Mouse (Mus musculus): ENCODE data around the gene Spg11.
A peak's percentile ranks its signal among the peaks of the same experiment; 100 is the strongest.
"Not testable (repeated sequence)": the region's sequence is repeated elsewhere in the genome, so short reads cannot be mapped to it uniquely, and the experiment has no call there.

The Spg11 gene

GRCm38 (mm10) chr2:122145756-122146155 is 27.6 kb upstream of the Spg11 start:
- DNase-seq (ENCODE audit: low read depth, low spot score) = peak; percentile 61

- DNase-seq (ENCODE audit: low read depth, low spot score) = no peak
Observed at GRCm38 (mm10) chr2:122143111-122143510, 24.9 kb upstream of the Spg11 start.

GRCm38 (mm10) chr2:122141332-122141967 is 23.3 kb upstream of the Spg11 start:
- no peak for DNase-seq (ENCODE audit: low read depth, low spot score)

GRCm38 (mm10) chr2:122140815-122141214 is 22.6 kb upstream of the Spg11 start:
- DNase-seq (ENCODE audit: low read depth, low spot score) = no peak

- no peak for DNase-seq (ENCODE audit: low read depth, low spot score)
Observed at GRCm38 (mm10) chr2:122137839-122138465, 19.8 kb upstream of the Spg11 start.

GRCm38 (mm10) chr2:122132618-122133017 is 14.4 kb upstream of the Spg11 start:
- no peak for DNase-seq (ENCODE audit: low read depth, low spot score)

- DNase-seq (ENCODE audit: low read depth, low spot score) = no peak
Observed at GRCm38 (mm10) chr2:122132078-122132477, 13.9 kb upstream of the Spg11 start.

- no peak for DNase-seq (ENCODE audit: low read depth, low spot score)
Observed at GRCm38 (mm10) chr2:122127635-122128034, 9.4 kb upstream of the Spg11 start.

GRCm38 (mm10) chr2:122126765-122127347 is 8.7 kb upstream of the Spg11 start:
- DNase-seq (ENCODE audit: low read depth, low spot score) = no peak

- DNase-seq (ENCODE audit: low read depth, low spot score) = no peak
Observed at GRCm38 (mm10) chr2:122125680-122126572, 7.7 kb upstream of the Spg11 start.

- DNase-seq (ENCODE audit: low read depth, low spot score) = no peak
Observed at GRCm38 (mm10) chr2:122116888-122117287, 1.3 kb downstream of the Spg11 start.

GRCm38 (mm10) chr2:122109714-122110113 is 8.5 kb downstream of the Spg11 start:
- no peak for DNase-seq (ENCODE audit: low read depth, low spot score)

GRCm38 (mm10) chr2:122108101-122108500 is 10.1 kb downstream of the Spg11 start:
- DNase-seq (ENCODE audit: low read depth, low spot score) = no peak

GRCm38 (mm10) chr2:122102070-122102469 is 16.1 kb downstream of the Spg11 start:
- DNase-seq (ENCODE audit: low read depth, low spot score) = peak; percentile 42

GRCm38 (mm10) chr2:122097686-122098085 is 20.5 kb downstream of the Spg11 start:
- not testable (repeated sequence) for DNase-seq (ENCODE audit: low read depth, low spot score)

- no peak for DNase-seq (ENCODE audit: low read depth, low spot score)
Observed at GRCm38 (mm10) chr2:122093844-122094243, 24.3 kb downstream of the Spg11 start.

GRCm38 (mm10) chr2:122086446-122086845 is 31.7 kb downstream of the Spg11 start:
- DNase-seq (ENCODE audit: low read depth, low spot score) = no peak

GRCm38 (mm10) chr2:122081728-122082456 is 36.3 kb downstream of the Spg11 start:
- no peak for DNase-seq (ENCODE audit: low read depth, low spot score)

- DNase-seq (ENCODE audit: low read depth, low spot score) = peak; percentile 58
Observed at GRCm38 (mm10) chr2:122069922-122070321, 48.3 kb downstream of the Spg11 start.

GRCm38 (mm10) chr2:122069144-122069912 is 48.9 kb downstream of the Spg11 start:
- peak; percentile 13 for DNase-seq (ENCODE audit: low read depth, low spot score)

- no peak for DNase-seq (ENCODE audit: low read depth, low spot score)
Observed at GRCm38 (mm10) chr2:122066241-122066640, 51.9 kb downstream of the Spg11 start.
